Mouse (Mus musculus): Measurements from ENCODE around the gene Tmeff2.

The Tmeff2 gene

DNA sequence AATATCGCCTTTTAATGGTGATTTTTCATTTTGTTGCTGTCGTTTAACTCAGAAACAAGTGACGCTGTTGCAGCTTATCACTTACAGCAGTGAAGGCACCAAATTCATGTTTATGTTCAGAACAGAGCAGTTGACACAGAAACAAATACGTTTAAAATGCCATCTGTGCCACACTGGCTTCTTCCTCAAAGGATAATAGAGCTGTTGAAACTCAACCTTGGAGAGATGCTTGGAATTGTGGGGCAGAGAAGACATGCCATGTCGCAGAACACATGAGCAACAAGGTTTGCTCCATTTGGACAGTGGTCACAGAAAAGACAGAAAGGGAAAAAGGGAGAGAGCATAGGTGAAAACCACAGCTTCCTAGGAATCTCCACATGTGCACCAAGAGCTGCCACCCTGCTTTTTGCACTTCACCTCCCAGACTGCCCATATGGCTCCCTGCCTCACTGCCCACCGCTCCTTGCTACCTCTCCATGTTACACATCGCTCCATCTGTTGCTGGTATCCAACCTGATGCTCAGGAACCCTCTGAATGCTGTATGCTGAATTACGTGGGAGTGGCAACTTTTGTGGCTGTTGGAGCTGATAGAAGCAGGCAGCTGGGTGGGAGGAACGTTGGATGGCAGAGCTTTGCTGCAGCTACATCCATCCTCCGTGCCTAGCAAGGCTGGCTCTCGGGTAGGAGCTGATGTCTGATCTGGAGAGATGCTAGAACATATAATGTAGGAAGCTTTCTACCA is 298.8 kb downstream of the Tmeff2 start:
- no peak for TF ChIP-seq GATA4 (IDR thresholded peaks at IDR 0.05; ENCODE audit: insufficient replicate concordance, low read length)

DNA sequence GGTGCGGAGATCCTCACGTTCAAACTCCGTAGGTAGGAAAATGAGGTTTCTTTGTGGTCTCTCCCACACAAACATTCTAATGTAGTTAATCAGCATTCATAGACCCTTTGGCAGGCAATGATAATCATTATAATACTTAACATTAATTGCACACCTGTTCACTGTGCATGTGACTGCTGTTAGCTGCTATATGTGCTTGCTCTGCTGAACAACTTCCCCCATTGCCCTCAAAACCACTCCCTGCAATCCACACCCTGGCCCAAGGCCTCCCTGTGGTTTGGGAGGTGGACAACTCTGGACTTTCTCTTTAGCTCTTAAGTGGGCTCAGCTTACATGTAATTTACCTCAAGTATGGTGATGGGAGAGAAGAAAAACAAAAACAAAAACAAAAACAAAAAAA is 299.5 kb downstream of the Tmeff2 start:
- TF ChIP-seq GATA4 (IDR thresholded peaks at IDR 0.05; ENCODE audit: insufficient replicate concordance, low read length): no peak

DNA sequence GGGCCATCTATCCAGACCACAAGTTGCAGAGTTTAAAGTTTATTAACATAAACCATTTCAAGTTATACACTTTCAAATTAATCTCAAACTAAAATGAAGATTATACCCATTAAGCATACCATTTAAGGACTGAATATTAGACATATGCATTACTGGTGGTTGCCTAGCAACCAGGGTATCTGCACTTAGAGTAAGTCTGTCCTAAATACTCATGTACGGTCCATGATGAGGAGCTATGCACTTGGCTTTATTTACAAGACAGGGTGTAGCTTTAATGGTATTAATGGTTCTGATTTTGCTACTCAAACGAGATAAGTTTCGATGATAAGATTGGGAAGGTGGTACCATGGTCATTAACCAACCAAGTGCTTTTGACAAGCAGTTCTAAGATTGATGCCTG is 315.2 kb downstream of the Tmeff2 start:
- TF ChIP-seq GATA4 (IDR thresholded peaks at IDR 0.05; ENCODE audit: insufficient replicate concordance, low read length): no peak

DNA sequence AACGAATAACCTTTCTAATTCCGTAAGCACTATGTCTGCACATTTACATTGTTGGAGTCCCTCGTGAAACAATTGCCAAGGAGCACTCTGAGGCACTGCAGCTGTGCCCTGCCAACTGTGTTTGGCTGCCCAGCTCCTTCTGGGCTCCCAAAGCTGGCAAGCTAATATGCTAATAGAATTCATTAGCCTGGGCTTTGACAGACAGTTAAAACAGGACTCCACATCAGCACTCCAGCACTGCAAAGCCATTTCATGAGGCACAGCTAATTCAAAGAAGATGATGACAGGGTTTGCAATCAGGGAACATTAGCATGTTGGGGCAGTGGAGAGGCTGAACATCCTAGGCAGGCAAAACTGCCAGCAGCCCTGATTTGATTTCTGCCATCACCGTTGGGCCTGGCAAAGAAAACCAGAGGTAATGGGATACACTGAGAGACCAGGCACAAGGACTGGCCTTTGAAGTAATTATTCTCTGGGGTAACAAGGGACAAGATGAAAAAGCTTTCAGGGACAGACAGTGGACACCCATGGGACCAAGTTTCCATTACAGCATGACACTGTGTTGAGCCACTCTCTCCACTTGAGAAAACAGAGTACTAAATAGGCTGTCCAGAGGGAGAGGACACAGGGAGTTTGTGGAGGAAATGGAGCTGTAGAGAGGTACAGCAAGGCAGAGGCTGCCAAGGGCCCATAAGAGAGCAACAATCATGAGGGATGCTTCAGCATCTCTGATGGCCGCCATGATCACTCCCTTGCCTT is 316.0 kb downstream of the Tmeff2 start:
- TF ChIP-seq GATA4 (IDR thresholded peaks at IDR 0.05; ENCODE audit: insufficient replicate concordance, low read length): no peak

DNA sequence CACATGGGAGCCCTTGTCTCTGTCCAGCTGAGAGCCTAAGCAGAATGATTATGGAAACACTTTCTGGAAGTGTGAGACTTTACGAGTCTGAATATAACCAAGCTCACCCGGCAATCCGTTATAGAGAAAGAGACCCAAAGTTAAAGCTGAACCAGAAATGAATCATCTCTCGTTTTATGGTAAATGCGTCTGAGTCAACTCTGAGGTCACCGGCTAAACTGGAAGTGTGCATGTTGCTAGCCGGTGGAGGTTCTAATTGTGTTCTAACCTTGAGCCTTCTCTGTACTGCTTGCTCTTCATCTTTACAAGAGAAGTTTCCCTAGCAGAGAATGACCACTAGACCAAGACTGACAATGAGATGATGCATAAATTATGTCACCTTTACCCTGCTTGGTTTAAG is 316.8 kb downstream of the Tmeff2 start:
- TF ChIP-seq GATA4 (IDR thresholded peaks at IDR 0.05; ENCODE audit: insufficient replicate concordance, low read length): no peak

DNA sequence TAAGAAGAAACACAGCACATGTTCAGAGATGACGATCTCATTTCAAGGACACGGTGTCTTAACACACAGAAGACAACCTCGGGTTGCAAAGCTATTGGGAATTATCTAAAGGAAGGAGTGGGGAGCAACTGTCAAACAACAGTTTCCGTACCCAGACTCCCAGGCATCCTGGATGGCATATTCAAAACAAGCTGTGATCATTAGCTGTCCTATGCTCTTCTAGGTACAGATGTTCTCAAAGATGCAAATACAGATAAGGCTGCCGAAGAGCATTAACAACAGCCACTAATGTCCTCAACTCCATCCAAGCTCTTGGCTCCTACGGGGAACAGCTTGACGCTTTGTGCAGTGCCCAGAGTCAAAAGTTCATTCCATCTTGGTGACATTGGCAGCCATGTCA is 324.7 kb downstream of the Tmeff2 start:
- no peak for TF ChIP-seq GATA4 (IDR thresholded peaks at IDR 0.05; ENCODE audit: insufficient replicate concordance, low read length)
